Comparison of ENCODE assay signal across 17 mouse cellular contexts in genomic region chr7:112231731-112232130, GRCm38 (mm10). TPM values are rescaled to one million over a fixed set of nuclear protein-coding genes. Genes with fewer than 3 reads are reported as not detected.
DNase-seq lines count a peak whose midpoint lies in the region; ATAC-seq and TF ChIP-seq lines count a peak whose summit lies in the region.
"Had no signal": no experiment of that assay in that cellular context is flagged by ENCODE, and none has a peak within 500 bp of the region (broad histone marks: within the 10 kb centered on the region; RNA-seq: fewer than 3 reads in every experiment).

No protein-coding gene starts in this region.

- H3K9me3 ChIP-seq in lung, embryonic 16.5 days (ENCODE audit: control insufficient read depth, low read length) = no peaks in the 10 kb centered on the region
- H3K9me3 ChIP-seq in lung, postnatal 0 days (ENCODE audit: low read length) = no peaks in the 10 kb centered on the region
- H3K9me3 ChIP-seq in heart, postnatal 0 days (replicated peaks; ENCODE audit: control insufficient read depth, low read length) = no peaks in the 10 kb centered on the region
- H3K9me3 ChIP-seq in intestine, postnatal 0 days (ENCODE audit: control insufficient read depth) = no peaks in the 10 kb centered on the region
- no peaks in the 10 kb centered on the region for H3K9me3 ChIP-seq in kidney, embryonic 16.5 days (ENCODE audit: low read length)
- no peaks in the 10 kb centered on the region for H3K9me3 ChIP-seq in limb, embryonic 10.5 days (replicated peaks)
- H3K9me3 ChIP-seq: liver, embryonic 13.5 days had no signal

- no peaks in the 10 kb centered on the region for H3K27me3 ChIP-seq in cerebellum, adult 2 months (ENCODE audit: control insufficient read depth, insufficient read depth, low read length)
- H3K27me3 ChIP-seq in lung, embryonic 16.5 days (ENCODE audit: control insufficient read depth, insufficient read depth, low read depth, low read length) = no peaks in the 10 kb centered on the region
- H3K27me3 ChIP-seq in lung, postnatal 0 days (replicated peaks; ENCODE audit: insufficient read depth, low read length) = no peaks in the 10 kb centered on the region
- no peaks in the 10 kb centered on the region for H3K27me3 ChIP-seq in heart, postnatal 0 days (ENCODE audit: control insufficient read depth, insufficient read depth, low read length)
- H3K27me3 ChIP-seq in intestine, postnatal 0 days (replicated peaks; ENCODE audit: control insufficient read depth, insufficient read depth, low read length) = no peaks in the 10 kb centered on the region
- no peaks in the 10 kb centered on the region; the same call in 1 of the 2 replicates for H3K27me3 ChIP-seq in kidney, embryonic 16.5 days (ENCODE audit: insufficient read depth, low read length)
- peaks cover 24% of the 10 kb centered on the region for H3K27me3 ChIP-seq in limb, embryonic 10.5 days (ENCODE audit: low read depth, poor library complexity, severe bottlenecking)
- H3K27me3 ChIP-seq: Patski had no signal

- no peak for TF ChIP-seq EP300 in lung, postnatal 0 days (IDR thresholded peaks at IDR 0.05)
- no peak for TF ChIP-seq EP300 in heart, postnatal 0 days (IDR thresholded peaks at IDR 0.05; ENCODE audit: low read depth)

- TF ChIP-seq CTCF in cerebellum, adult 2 months (IDR thresholded peaks at IDR 0.05; ENCODE audit: borderline replicate concordance, insufficient read depth, low read depth, low read length) = no peak
- no peak for TF ChIP-seq CTCF in lung, postnatal 0 days (IDR thresholded peaks at IDR 0.05)
- no peak for TF ChIP-seq CTCF in heart, postnatal 0 days (IDR thresholded peaks at IDR 0.05; ENCODE audit: low read depth)
- TF ChIP-seq CTCF in intestine, postnatal 0 days (IDR thresholded peaks at IDR 0.05; ENCODE audit: low read depth) = no peak

- TF ChIP-seq POLR2A in cerebellum, adult 2 months (IDR thresholded peaks at IDR 0.05; ENCODE audit: borderline replicate concordance, insufficient read depth, low read length) = no peak

- H3K4me3 ChIP-seq in cerebellum, adult 2 months (replicated peaks; ENCODE audit: insufficient read depth, low read depth, low read length) = no peak overlapping the region
- no peak overlapping the region for H3K4me3 ChIP-seq in lung, embryonic 16.5 days (ENCODE audit: low read length)
- H3K4me3 ChIP-seq in lung, postnatal 0 days (ENCODE audit: low read depth, low read length) = no peak overlapping the region
- no peak overlapping the region for H3K4me3 ChIP-seq in heart, postnatal 0 days (ENCODE audit: low read depth, low read length)
- no peak overlapping the region for H3K4me3 ChIP-seq in intestine, postnatal 0 days (ENCODE audit: low read depth, low read length)
- no peak overlapping the region for H3K4me3 ChIP-seq in kidney, embryonic 16.5 days (ENCODE audit: low read length)
- no peak overlapping the region for H3K4me3 ChIP-seq in limb, embryonic 10.5 days
- H3K4me3 ChIP-seq: liver, embryonic 13.5 days had no signal

- ATAC-seq in cerebellum, adult (ENCODE audit: insufficient number of reproducible peaks, low FRiP score, low TSS enrichment) = no peak
- ATAC-seq in lung, embryonic 16.5 days (ENCODE audit: low read depth) = no peak
- no peak; the same call in 1 of the 2 replicates for ATAC-seq in lung, postnatal 0 days
- ATAC-seq in heart, postnatal 0 days (ENCODE audit: insufficient read depth, low read depth) = no peak
- ATAC-seq in intestine, postnatal 0 days = no peak
- no peak for ATAC-seq in kidney, embryonic 16.5 days (ENCODE audit: low FRiP score, low TSS enrichment)
- ATAC-seq: forebrain, embryonic 14.5 days; hindbrain, embryonic 16.5 days; midbrain, embryonic 16.5 days; Patski had no signal

- H3K36me3 ChIP-seq in lung, embryonic 16.5 days (ENCODE audit: control insufficient read depth, insufficient read depth, low read length) = no peaks in the 10 kb centered on the region; the same call in 1 of the 2 replicates
- no peaks in the 10 kb centered on the region for H3K36me3 ChIP-seq in lung, postnatal 0 days (ENCODE audit: insufficient read depth, low read length)
- peaks cover 42% of the 10 kb centered on the region for H3K36me3 ChIP-seq in heart, postnatal 0 days (replicated peaks; ENCODE audit: control insufficient read depth, insufficient read depth, low read length)
- H3K36me3 ChIP-seq in intestine, postnatal 0 days (ENCODE audit: control insufficient read depth, insufficient read depth) = peaks cover 6% of the 10 kb centered on the region; the same call in 1 of the 2 replicates
- no peaks in the 10 kb centered on the region for H3K36me3 ChIP-seq in kidney, embryonic 16.5 days (ENCODE audit: insufficient read depth, low read length)
- H3K36me3 ChIP-seq in limb, embryonic 10.5 days = no peaks in the 10 kb centered on the region
- H3K36me3 ChIP-seq: liver, embryonic 13.5 days had no signal

- H3K4me2 ChIP-seq in lung, embryonic 16.5 days (ENCODE audit: low read depth, low read length) = no peak overlapping the region
- H3K4me2 ChIP-seq in lung, postnatal 0 days (replicated peaks; ENCODE audit: low read depth, low read length) = no peak overlapping the region
- H3K4me2 ChIP-seq in heart, postnatal 0 days (ENCODE audit: low read depth, low read length) = 0 out of 2 replicates have a peak overlapping the region, but pooled peaks have one; percentile 10
- no peak overlapping the region for H3K4me2 ChIP-seq in intestine, postnatal 0 days (replicated peaks; ENCODE audit: low read depth)
- no peak overlapping the region for H3K4me2 ChIP-seq in kidney, embryonic 16.5 days (replicated peaks; ENCODE audit: low read depth, low read length)
- H3K4me2 ChIP-seq: liver, embryonic 13.5 days had no signal

- peaks cover 65% of the 10 kb centered on the region for H3K4me1 ChIP-seq in cerebellum, adult 2 months (ENCODE audit: control insufficient read depth, insufficient read depth, low read length)
- H3K4me1 ChIP-seq in lung, embryonic 16.5 days (replicated peaks; ENCODE audit: control insufficient read depth, insufficient read depth, low read length) = peaks cover 15% of the 10 kb centered on the region
- peaks cover 11% of the 10 kb centered on the region; the same call in 1 of the 2 replicates for H3K4me1 ChIP-seq in lung, postnatal 0 days (ENCODE audit: insufficient read depth, low read depth, low read length)
- H3K4me1 ChIP-seq in heart, postnatal 0 days (ENCODE audit: control insufficient read depth, insufficient read depth) = peaks cover 56% of the 10 kb centered on the region
- no peaks in the 10 kb centered on the region; the same call in 1 of the 2 replicates for H3K4me1 ChIP-seq in intestine, postnatal 0 days (replicated peaks; ENCODE audit: control insufficient read depth, insufficient read depth, low read length)
- H3K4me1 ChIP-seq in kidney, embryonic 16.5 days (ENCODE audit: insufficient read depth, low read length) = peaks cover 16% of the 10 kb centered on the region
- peaks cover 30% of the 10 kb centered on the region for H3K4me1 ChIP-seq in limb, embryonic 10.5 days

- 16% methylated on average over 7 of the region's 7 CpGs for WGBS in cerebellum, adult 2 months
- WGBS in lung, embryonic 16.5 days = 72% methylated on average over 7 of the region's 7 CpGs
- 43% methylated on average over 7 of the region's 7 CpGs for WGBS in lung, postnatal 0 days
- WGBS in heart, postnatal 0 days = 38% methylated on average over 7 of the region's 7 CpGs
- 81% methylated on average over 7 of the region's 7 CpGs for WGBS in intestine, postnatal 0 days
- WGBS in kidney, embryonic 16.5 days = 79% methylated on average over 7 of the region's 7 CpGs
- WGBS in limb, embryonic 10.5 days = 84% methylated on average over 7 of the region's 7 CpGs

- DNase-seq in cerebellum, adult 2 months = peak in 1 of 2 experiments; percentile 52
- no peak for DNase-seq in lung, postnatal 0 days (ENCODE audit: low spot score)
- DNase-seq in heart, postnatal 0 days (ENCODE audit: low spot score) = no peak
- DNase-seq in limb, embryonic 10.5 days (ENCODE audit: low spot score) = no peak
- DNase-seq: kidney, adult 9 months; left cerebral cortex, postnatal 4 days; liver, embryonic 13.5 days; spleen, adult 18-20 months; thymus, postnatal 36 days had no signal

- peak overlapping the region; percentile 14 for H3K27ac ChIP-seq in cerebellum, adult 2 months (ENCODE audit: insufficient read depth, low read length)
- H3K27ac ChIP-seq in lung, embryonic 16.5 days (ENCODE audit: low read length) = no peak overlapping the region
- H3K27ac ChIP-seq in lung, postnatal 0 days (ENCODE audit: low read length) = no peak overlapping the region
- peak overlapping the region; percentile 66 for H3K27ac ChIP-seq in heart, postnatal 0 days (ENCODE audit: low read depth)
- H3K27ac ChIP-seq in intestine, postnatal 0 days (ENCODE audit: low read depth, low read length) = no peak overlapping the region
- no peak overlapping the region for H3K27ac ChIP-seq in kidney, embryonic 16.5 days (ENCODE audit: low read length)
- no peak overlapping the region for H3K27ac ChIP-seq in limb, embryonic 10.5 days
- H3K27ac ChIP-seq: liver, embryonic 13.5 days had no signal

- peak overlapping the region; percentile 28; the same call in 1 of the 2 replicates for H3K9ac ChIP-seq in lung, embryonic 16.5 days (ENCODE audit: low read length)
- H3K9ac ChIP-seq in lung, postnatal 0 days (replicated peaks; ENCODE audit: low read depth) = no peak overlapping the region
- peak overlapping the region; percentile 34; the same call in 1 of the 2 replicates for H3K9ac ChIP-seq in heart, postnatal 0 days (replicated peaks; ENCODE audit: low read depth, low read length)
- no peak overlapping the region for H3K9ac ChIP-seq in intestine, postnatal 0 days (ENCODE audit: low read depth, low read length)
- H3K9ac ChIP-seq in kidney, embryonic 16.5 days (replicated peaks; ENCODE audit: low read length) = no peak overlapping the region
- H3K9ac ChIP-seq: liver, embryonic 13.5 days had no signal

RNA-seq across cellular contexts. Expression of gene Mical2, which starts 6.1 kb away (rescaled TPM):
- 173 and 203 TPM in 2 replicates for polyA plus RNA-seq in cerebellum, adult 2 months (2012; rRNA removed)
- polyA plus RNA-seq in lung, embryonic 16.5 days (2015; fragmentation: Nextera tagmentation; extraction: Ambion mirVana) = 27.3 and 27.6 TPM in 2 replicates
- 19.7 and 21.5 TPM in 2 replicates for polyA plus RNA-seq in lung, postnatal 0 days (2015; fragmentation: Nextera tagmentation; extraction: Ambion mirVana)
- total RNA-seq in heart, postnatal 0 days (2014; rRNA removed; ENCODE audit: low replicate concordance) = 136 and 169 TPM in 2 replicates
- 59.9 and 78.1 TPM in 2 replicates for polyA plus RNA-seq in heart, postnatal 0 days (2015; fragmentation: Nextera tagmentation; extraction: Ambion mirVana)
- 13.0 and 13.6 TPM in 2 replicates for polyA plus RNA-seq in intestine, postnatal 0 days (2015; fragmentation: Nextera tagmentation; extraction: Ambion mirVana)
- 7.9 and 8.3 TPM in 2 replicates for polyA plus RNA-seq in kidney, embryonic 16.5 days (2015; fragmentation: Nextera tagmentation; extraction: Ambion mirVana)
- polyA plus RNA-seq in limb, embryonic 10.5 days (2016; fragmentation: Nextera tagmentation; extraction: Ambion mirVana) = 0.96 and 1.2 TPM in 2 replicates

Comparison
In these comparisons a context has a peak if more than half of its experiments do, and no peak if none do; other contexts are left out.
1. H3K9ac ChIP-seq: peak in lung, embryonic 16.5 days (single experiment) and heart, postnatal 0 days (single experiment); none in lung, postnatal 0 days (single experiment), intestine, postnatal 0 days (single experiment) and kidney, embryonic 16.5 days (single experiment).
2. H3K27ac ChIP-seq: peak in cerebellum, adult 2 months (single experiment) and heart, postnatal 0 days (single experiment); none in lung, embryonic 16.5 days (single experiment), lung, postnatal 0 days (single experiment), intestine, postnatal 0 days (single experiment), kidney, embryonic 16.5 days (single experiment) and limb, embryonic 10.5 days (single experiment).